Mouse (Mus musculus): Measurements from ENCODE around the gene Gabrb2. TPM values are rescaled to one million over a fixed set of nuclear protein-coding genes. Genes with fewer than 3 reads are reported as not detected.
A peak's percentile ranks its signal among the peaks of the same experiment; 100 is the strongest.

The Gabrb2 gene
- 0.16 and 0.23 TPM in 2 replicates for polyA plus RNA-seq (2015; fragmentation: Nextera tagmentation; extraction: Ambion mirVana)

- DNase-seq (no peak), ATAC-seq (ENCODE audit: low read depth) (no peak)
- Histone ChIP-seq H3K4me1 (replicated peaks) (no peaks in the 10 kb centered on the region), H3K4me3 (replicated peaks) (peak within 1 kb of the TSS; percentile 16), H3K27ac (no peak within 1 kb of the TSS), H3K4me2 (peak within 1 kb of the TSS; percentile 52), H3K9ac (no peak within 1 kb of the TSS), H3K9me3 (replicated peaks) (no peaks in the 10 kb centered on the region), H3K36me3 (no peaks in the 10 kb centered on the region), H3K27me3 (peaks cover 13% of the 10 kb centered on the region; the same call in 1 of the 2 replicates)
- 26% methylated on average over 20 of the region's 20 CpGs for WGBS (ENCODE audit: insufficient replicate concordance)
Measured at GRCm38 (mm10) chr11:42418996-42419782, at the start of gene Gabrb2. TSS of gene Gabrb2 (plus strand) at chr11:42419757.

GRCm38 (mm10) chr11:42378983-42379382, 40.6 kb upstream of the Gabrb2 start:
- 51% methylated on average over 2 of the region's 2 CpGs for WGBS (ENCODE audit: insufficient replicate concordance)
- no peak for DNase-seq

GRCm38 (mm10) chr11:42386486-42386885, 33.1 kb upstream of the Gabrb2 start:
- no peaks in the 10 kb centered on the region for H3K36me3 ChIP-seq
- no peaks in the 10 kb centered on the region for H3K9me3 ChIP-seq (replicated peaks)
- ATAC-seq (ENCODE audit: low read depth) (no peak), DNase-seq (no peak)
- no peaks in the 10 kb centered on the region for H3K27me3 ChIP-seq
- H3K9ac ChIP-seq, result no peak overlapping the region
- no peak overlapping the region for H3K4me3 ChIP-seq (replicated peaks)
- WGBS (ENCODE audit: insufficient replicate concordance), result 63% methylated on average over 4 of the region's 4 CpGs
- no peaks in the 10 kb centered on the region for H3K4me1 ChIP-seq (replicated peaks)
- H3K4me2 ChIP-seq, result no peak overlapping the region
- H3K27ac ChIP-seq, result no peak overlapping the region

More at GRCm38 (mm10) chr11:42378983-42379382, 40.6 kb upstream of the Gabrb2 start:
- H3K9me3 ChIP-seq (replicated peaks), result no peaks in the 10 kb centered on the region
- H3K27ac ChIP-seq, result no peak overlapping the region
- H3K36me3 ChIP-seq, result no peaks in the 10 kb centered on the region
- H3K4me3 ChIP-seq (replicated peaks), result no peak overlapping the region
- ATAC-seq (ENCODE audit: low read depth), result no peak
- no peaks in the 10 kb centered on the region for H3K27me3 ChIP-seq
- H3K9ac ChIP-seq, result no peak overlapping the region
- no peaks in the 10 kb centered on the region for H3K4me1 ChIP-seq (replicated peaks)
- no peak overlapping the region for H3K4me2 ChIP-seq

- Histone ChIP-seq H3K4me2 (no peak overlapping the region), H3K36me3 (no peaks in the 10 kb centered on the region), H3K4me3 (replicated peaks) (no peak overlapping the region), H3K27ac (no peak overlapping the region), H3K9ac (no peak overlapping the region), H3K27me3 (no peaks in the 10 kb centered on the region), H3K4me1 (replicated peaks) (no peaks in the 10 kb centered on the region), H3K9me3 (replicated peaks) (no peaks in the 10 kb centered on the region)
- WGBS (ENCODE audit: insufficient replicate concordance), result 37% methylated on average over 3 of the region's 3 CpGs
- DNase-seq (no peak), ATAC-seq (ENCODE audit: low read depth) (no peak)
Measured at GRCm38 (mm10) chr11:42390682-42391290, 28.8 kb upstream of the Gabrb2 start.

GRCm38 (mm10) chr11:42393451-42393850, 26.1 kb upstream of the Gabrb2 start:
- H3K36me3 ChIP-seq, result no peaks in the 10 kb centered on the region
- DNase-seq, result no peak
- 57% methylated on average over 4 of the region's 4 CpGs for WGBS (ENCODE audit: insufficient replicate concordance)
- no peak overlapping the region for H3K4me2 ChIP-seq
- H3K9ac ChIP-seq, result no peak overlapping the region
- ATAC-seq (ENCODE audit: low read depth), result no peak
- H3K27ac ChIP-seq, result no peak overlapping the region
- H3K27me3 ChIP-seq, result no peaks in the 10 kb centered on the region
- H3K4me1 ChIP-seq (replicated peaks), result no peaks in the 10 kb centered on the region
- H3K4me3 ChIP-seq (replicated peaks), result no peak overlapping the region
- no peaks in the 10 kb centered on the region for H3K9me3 ChIP-seq (replicated peaks)

GRCm38 (mm10) chr11:42419791-42420633, 455 bp downstream of the Gabrb2 start:
- Histone ChIP-seq H3K9me3 (replicated peaks) (no peaks in the 10 kb centered on the region), H3K27ac (no peak overlapping the region), H3K4me3 (replicated peaks) (peak overlapping the region; percentile 16), H3K4me2 (peak overlapping the region; percentile 52), H3K27me3 (peaks cover 13% of the 10 kb centered on the region; the same call in 1 of the 2 replicates), H3K4me1 (replicated peaks) (no peaks in the 10 kb centered on the region), H3K36me3 (no peaks in the 10 kb centered on the region), H3K9ac (no peak overlapping the region)
- no peak for DNase-seq
- no peak for ATAC-seq (ENCODE audit: low read depth)
- 2% methylated on average over 23 of the region's 40 CpGs for WGBS (ENCODE audit: insufficient replicate concordance)

GRCm38 (mm10) chr11:42420634-42421470, 1.3 kb downstream of the Gabrb2 start:
- H3K4me2 ChIP-seq, result peak overlapping the region; percentile 52
- no peaks in the 10 kb centered on the region for H3K36me3 ChIP-seq
- peak overlapping the region; percentile 16 for H3K4me3 ChIP-seq (replicated peaks)
- peaks cover 13% of the 10 kb centered on the region; the same call in 1 of the 2 replicates for H3K27me3 ChIP-seq
- ATAC-seq (ENCODE audit: low read depth) (no peak), DNase-seq (no peak)
- H3K27ac ChIP-seq, result no peak overlapping the region
- H3K4me1 ChIP-seq (replicated peaks), result no peaks in the 10 kb centered on the region
- H3K9me3 ChIP-seq (replicated peaks), result no peaks in the 10 kb centered on the region
- WGBS (ENCODE audit: insufficient replicate concordance), result 2% methylated on average over 21 of the region's 21 CpGs
- H3K9ac ChIP-seq, result no peak overlapping the region

GRCm38 (mm10) chr11:42423231-42423630, 3.7 kb downstream of the Gabrb2 start:
- Histone ChIP-seq H3K27ac (no peak overlapping the region), H3K4me1 (replicated peaks) (no peaks in the 10 kb centered on the region), H3K27me3 (peaks cover 13% of the 10 kb centered on the region; the same call in 1 of the 2 replicates), H3K4me2 (no peak overlapping the region), H3K36me3 (no peaks in the 10 kb centered on the region), H3K9me3 (replicated peaks) (no peaks in the 10 kb centered on the region), H3K9ac (no peak overlapping the region), H3K4me3 (replicated peaks) (no peak overlapping the region)
- no peak for ATAC-seq (ENCODE audit: low read depth)
- 6% methylated on average over 3 of the region's 3 CpGs for WGBS (ENCODE audit: insufficient replicate concordance)
- no peak for DNase-seq

GRCm38 (mm10) chr11:42431495-42431894, 11.9 kb downstream of the Gabrb2 start:
- DNase-seq (no peak), ATAC-seq (ENCODE audit: low read depth) (no peak)
- Histone ChIP-seq H3K4me1 (replicated peaks) (no peaks in the 10 kb centered on the region), H3K27me3 (no peaks in the 10 kb centered on the region), H3K9me3 (replicated peaks) (no peaks in the 10 kb centered on the region), H3K4me3 (replicated peaks) (no peak overlapping the region), H3K9ac (no peak overlapping the region), H3K4me2 (no peak overlapping the region), H3K36me3 (no peaks in the 10 kb centered on the region), H3K27ac (no peak overlapping the region)

- no peaks in the 10 kb centered on the region for H3K36me3 ChIP-seq
- ATAC-seq (ENCODE audit: low read depth), result no peak
- WGBS (ENCODE audit: insufficient replicate concordance), result 60% methylated on average over 2 of the region's 2 CpGs
- no peak overlapping the region for H3K4me2 ChIP-seq
- no peak overlapping the region for H3K4me3 ChIP-seq (replicated peaks)
- no peak overlapping the region for H3K9ac ChIP-seq
- no peaks in the 10 kb centered on the region for H3K9me3 ChIP-seq (replicated peaks)
- H3K27me3 ChIP-seq, result no peaks in the 10 kb centered on the region
- H3K4me1 ChIP-seq (replicated peaks), result no peaks in the 10 kb centered on the region
- DNase-seq, result no peak
- H3K27ac ChIP-seq, result no peak overlapping the region
Measured at GRCm38 (mm10) chr11:42438978-42439377, 19.4 kb downstream of the Gabrb2 start.

- Histone ChIP-seq H3K4me3 (replicated peaks) (no peak overlapping the region), H3K27ac (no peak overlapping the region), H3K36me3 (no peaks in the 10 kb centered on the region), H3K4me2 (no peak overlapping the region), H3K27me3 (no peaks in the 10 kb centered on the region), H3K9ac (no peak overlapping the region), H3K9me3 (replicated peaks) (no peaks in the 10 kb centered on the region), H3K4me1 (replicated peaks) (no peaks in the 10 kb centered on the region)
- DNase-seq (no peak), ATAC-seq (ENCODE audit: low read depth) (no peak)
Measured at GRCm38 (mm10) chr11:42443641-42444040, 24.1 kb downstream of the Gabrb2 start.
